Mouse (Mus musculus) midbrain, embryonic 16.5 days (tissue): ENCODE results near the gene Sorl1. TPM values are rescaled to one million over a fixed set of nuclear protein-coding genes. Genes with fewer than 3 reads are reported as not detected.

Experiments
- ATAC-seq: fragments of 200-750 bp; cut with Nextera tagmentation; 2 replicates; pipeline ENCODE4 v1.8.0; 2017; ENCODE audit warnings: moderate TSS enrichment
- H3K27ac ChIP-seq: fragments of 300-500 bp; sonication (generic); 2 replicates; pipeline ENCODE4 v1.5.1; 2014; ENCODE audit warnings: mild to moderate bottlenecking, low read length, mixed read lengths
- H3K27me3 ChIP-seq: fragments of 300-500 bp; sonication (generic); 2 replicates; pipeline ENCODE4 v1.6.1; 2014; ENCODE audit warnings: low read depth, low read length, mixed read lengths; ENCODE audit not compliant: control insufficient read depth, insufficient read depth
- H3K36me3 ChIP-seq: fragments of 300-500 bp; sonication (generic); 2 replicates; pipeline ENCODE4 v1.6.1; 2014; ENCODE audit warnings: mild to moderate bottlenecking, low read length, moderate library complexity, mixed read lengths; ENCODE audit not compliant: control insufficient read depth, insufficient read depth
- H3K4me1 ChIP-seq: fragments of 300-500 bp; sonication (generic); 2 replicates; pipeline ENCODE4 v1.6.1; 2014; ENCODE audit warnings: mild to moderate bottlenecking, low read length, mixed read lengths; ENCODE audit not compliant: control insufficient read depth, insufficient read depth
- H3K4me2 ChIP-seq: fragments of 300-500 bp; sonication (generic); 2 replicates; pipeline ENCODE4 v1.6.1; 2014; ENCODE audit warnings: mild to moderate bottlenecking, low read length, mixed read lengths
- H3K4me3 ChIP-seq: fragments of 300-500 bp; sonication (generic); 2 replicates; pipeline ENCODE4 v1.5.1; 2014; ENCODE audit warnings: low read depth, mild to moderate bottlenecking, low read length, moderate library complexity, mixed read lengths
- H3K9ac ChIP-seq: fragments of 300-500 bp; sonication (generic); 2 replicates; pipeline ENCODE4 v1.6.1; 2014; ENCODE audit warnings: low read depth, low read length, mixed read lengths
- H3K9me3 ChIP-seq: fragments of 300-500 bp; sonication (generic); replicated peaks from 2 replicates; pipeline ENCODE4 v1.6.1; 2014; ENCODE audit warnings: mild to moderate bottlenecking, low read length, mixed read lengths; ENCODE audit not compliant: control insufficient read depth, poor library complexity, severe bottlenecking
- WGBS: fragments of 180-500 bp; shearing (Covaris S2); extraction: QIAGEN DNeasy Blood & Tissue Kit; methylation state at CpG from one replicate; pipeline ENCODE4 v1.1.7; 2014; 5-methylcytosine and 5-hydroxymethylcytosine counted together
- polyA plus RNA-seq: library from polyadenylated mRNA; unstranded; fragments of >200 nt; fragmentation: Nextera tagmentation; extraction: Ambion mirVana; gene quantifications from 2 replicates; pipeline ENCODE4 v1.2.1, GENCODE M21; 2015

The Sorl1 gene
- polyA plus RNA-seq, 1 experiment from 2014 or later, result 6.8 TPM

- 65% methylated on average over 9 of the region's 9 CpGs for WGBS
- Histone ChIP-seq H3K4me3 (no peak overlapping the region), H3K4me1 (0 out of 2 replicates have a peak, but pooled peaks cover 4% of the 10 kb centered on the region), H3K9ac (no peak overlapping the region), H3K9me3 (no peaks in the 10 kb centered on the region), H3K27me3 (no peaks in the 10 kb centered on the region), H3K27ac (no peak overlapping the region), H3K4me2 (no peak overlapping the region), H3K36me3 (peaks cover 4% of the 10 kb centered on the region; the same call in 1 of the 2 replicates)
- peak; percentile 60; the same call in 1 of the 2 replicates for ATAC-seq
Observed at GRCm38 (mm10) chr9:42032419-42032818, 91.7 kb downstream of the Sorl1 start.

GRCm38 (mm10) chr9:42028807-42029206, 95.3 kb downstream of the Sorl1 start:
- peaks cover 4% of the 10 kb centered on the region; the same call in 1 of the 2 replicates for H3K36me3 ChIP-seq
- no peaks in the 10 kb centered on the region for H3K27me3 ChIP-seq
- WGBS, result 86% methylated on average over 4 of the region's 4 CpGs
- H3K4me3 ChIP-seq, result no peak overlapping the region
- 0 out of 2 replicates have a peak, but pooled peaks cover 2% of the 10 kb centered on the region for H3K4me1 ChIP-seq
- H3K4me2 ChIP-seq, result no peak overlapping the region
- no peak overlapping the region for H3K27ac ChIP-seq
- no peak for ATAC-seq
- H3K9ac ChIP-seq, result no peak overlapping the region
- no peaks in the 10 kb centered on the region for H3K9me3 ChIP-seq

- Histone ChIP-seq H3K4me1 (no peaks in the 10 kb centered on the region), H3K4me2 (no peak overlapping the region), H3K36me3 (no peaks in the 10 kb centered on the region), H3K9me3 (no peaks in the 10 kb centered on the region), H3K9ac (no peak overlapping the region), H3K27ac (no peak overlapping the region), H3K4me3 (no peak overlapping the region), H3K27me3 (no peaks in the 10 kb centered on the region)
- WGBS, result 82% methylated on average over 9 of the region's 9 CpGs
- ATAC-seq, result no peak
Observed at GRCm38 (mm10) chr9:42024257-42024656, 99.8 kb downstream of the Sorl1 start.

GRCm38 (mm10) chr9:42023383-42023782, 100.7 kb downstream of the Sorl1 start:
- ATAC-seq, result no peak
- Histone ChIP-seq H3K9ac (no peak overlapping the region), H3K4me1 (no peaks in the 10 kb centered on the region), H3K36me3 (no peaks in the 10 kb centered on the region), H3K27me3 (no peaks in the 10 kb centered on the region), H3K4me3 (no peak overlapping the region), H3K4me2 (no peak overlapping the region), H3K27ac (no peak overlapping the region), H3K9me3 (no peaks in the 10 kb centered on the region)
- 70% methylated on average over 3 of the region's 3 CpGs for WGBS

- Histone ChIP-seq H3K9ac (no peak overlapping the region), H3K27ac (no peak overlapping the region), H3K4me1 (no peaks in the 10 kb centered on the region), H3K9me3 (no peaks in the 10 kb centered on the region), H3K4me3 (no peak overlapping the region), H3K36me3 (no peaks in the 10 kb centered on the region), H3K27me3 (no peaks in the 10 kb centered on the region), H3K4me2 (no peak overlapping the region)
- ATAC-seq, result no peak
- WGBS, result 93% methylated on average over 12 of the region's 12 CpGs
Observed at GRCm38 (mm10) chr9:42022318-42022717, 101.8 kb downstream of the Sorl1 start.

- Histone ChIP-seq H3K9me3 (no peaks in the 10 kb centered on the region), H3K27ac (no peak overlapping the region), H3K36me3 (0 out of 2 replicates have a peak, but pooled peaks cover 6% of the 10 kb centered on the region), H3K4me3 (no peak overlapping the region), H3K4me1 (no peaks in the 10 kb centered on the region), H3K4me2 (no peak overlapping the region), H3K9ac (no peak overlapping the region), H3K27me3 (no peaks in the 10 kb centered on the region)
- WGBS, result 63% methylated on average over 7 of the region's 7 CpGs
- ATAC-seq, result no peak
Observed at GRCm38 (mm10) chr9:42019308-42020031, 104.6 kb downstream of the Sorl1 start.

- Histone ChIP-seq H3K27me3 (no peaks in the 10 kb centered on the region), H3K4me1 (no peaks in the 10 kb centered on the region), H3K9ac (no peak overlapping the region), H3K27ac (no peak overlapping the region), H3K36me3 (no peaks in the 10 kb centered on the region; the same call in 1 of the 2 replicates), H3K4me2 (no peak overlapping the region), H3K4me3 (no peak overlapping the region), H3K9me3 (no peaks in the 10 kb centered on the region)
- no peak for ATAC-seq
- WGBS, result 94% methylated on average over 5 of the region's 5 CpGs
Observed at GRCm38 (mm10) chr9:42008501-42008900, 115.6 kb downstream of the Sorl1 start.

- H3K27ac ChIP-seq, result no peak overlapping the region
- no peak overlapping the region for H3K4me2 ChIP-seq
- H3K4me1 ChIP-seq, result no peaks in the 10 kb centered on the region
- ATAC-seq, result no peak
- H3K36me3 ChIP-seq, result no peaks in the 10 kb centered on the region; the same call in 1 of the 2 replicates
- H3K4me3 ChIP-seq, result no peak overlapping the region
- H3K9ac ChIP-seq, result no peak overlapping the region
- H3K9me3 ChIP-seq, result no peaks in the 10 kb centered on the region
- WGBS, result 74% methylated on average over 8 of the region's 8 CpGs
- H3K27me3 ChIP-seq, result no peaks in the 10 kb centered on the region
Observed at GRCm38 (mm10) chr9:42005101-42005500, 119.0 kb downstream of the Sorl1 start.

- ATAC-seq, result no peak
- no peaks in the 10 kb centered on the region for H3K27me3 ChIP-seq
- H3K27ac ChIP-seq, result no peak overlapping the region
- no peaks in the 10 kb centered on the region; the same call in 1 of the 2 replicates for H3K36me3 ChIP-seq
- WGBS, result 91% methylated on average over 4 of the region's 4 CpGs
- H3K4me2 ChIP-seq, result no peak overlapping the region
- no peaks in the 10 kb centered on the region for H3K9me3 ChIP-seq
- H3K9ac ChIP-seq, result no peak overlapping the region
- no peak overlapping the region for H3K4me3 ChIP-seq
- no peaks in the 10 kb centered on the region for H3K4me1 ChIP-seq
Observed at GRCm38 (mm10) chr9:42004140-42004539, 120.0 kb downstream of the Sorl1 start.
